Mouse (Mus musculus) cortical plate, adult 2 months (tissue): ENCODE data around the gene Phf21a.

Experiments used
- CTCF ChIP-seq: fragments of 200-500 bp; IDR thresholded peaks from 2 replicates; pipeline ENCODE4 v1.5.1; 2011; ENCODE audit warnings: mild to moderate bottlenecking, control low read depth, low read length; ENCODE audit not compliant: insufficient read depth; ENCODE audit errors: extremely low read depth
- POLR2A ChIP-seq: fragments of 200-500 bp; IDR thresholded peaks from 2 replicates; pipeline ENCODE4 v1.6.1; 2011; ENCODE audit warnings: mild to moderate bottlenecking, low read length, control low read depth; ENCODE audit not compliant: insufficient read depth; ENCODE audit errors: extremely low read depth

DNA sequence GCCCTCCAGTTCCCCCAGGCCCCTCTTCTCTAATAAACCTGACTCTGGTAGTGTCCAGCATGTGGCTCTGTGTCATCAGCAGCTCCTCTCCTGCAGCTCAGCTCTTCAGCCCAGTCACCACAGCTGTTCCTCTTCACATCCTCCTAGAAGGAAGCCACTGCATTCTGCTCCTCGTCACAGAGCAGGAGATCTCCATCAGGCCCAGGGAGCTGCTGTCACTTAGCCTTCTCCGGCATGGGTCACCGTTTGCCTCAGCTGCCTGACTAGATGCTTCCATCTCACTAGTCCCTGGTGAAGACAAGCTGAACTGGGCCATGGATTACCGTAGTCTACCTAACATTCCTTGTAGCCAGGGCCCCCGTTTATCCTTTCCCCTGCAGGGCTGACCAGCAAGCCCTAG, 288.2 kb downstream of the Phf21a start:
- no peak for TF ChIP-seq CTCF
- TF ChIP-seq POLR2A: no peak
